Mouse (Mus musculus): ENCODE measurements around the gene Setd1a.
A peak's percentile ranks its signal among the peaks of the same experiment; 100 is the strongest.
"Not testable (repeated sequence)": the region's sequence is repeated elsewhere in the genome, so short reads cannot be mapped to it uniquely, and the experiment has no call there.

The Setd1a gene

GRCm38 (mm10) chr7:127765756-127766155 lies 10.7 kb upstream of the Setd1a start:
- DNase-seq (ENCODE audit: extremely low read depth, insufficient read length, low spot score) = no peak

GRCm38 (mm10) chr7:127766851-127767609 lies 9.4 kb upstream of the Setd1a start:
- DNase-seq (ENCODE audit: extremely low read depth, insufficient read length, low spot score) = no peak

DNA sequence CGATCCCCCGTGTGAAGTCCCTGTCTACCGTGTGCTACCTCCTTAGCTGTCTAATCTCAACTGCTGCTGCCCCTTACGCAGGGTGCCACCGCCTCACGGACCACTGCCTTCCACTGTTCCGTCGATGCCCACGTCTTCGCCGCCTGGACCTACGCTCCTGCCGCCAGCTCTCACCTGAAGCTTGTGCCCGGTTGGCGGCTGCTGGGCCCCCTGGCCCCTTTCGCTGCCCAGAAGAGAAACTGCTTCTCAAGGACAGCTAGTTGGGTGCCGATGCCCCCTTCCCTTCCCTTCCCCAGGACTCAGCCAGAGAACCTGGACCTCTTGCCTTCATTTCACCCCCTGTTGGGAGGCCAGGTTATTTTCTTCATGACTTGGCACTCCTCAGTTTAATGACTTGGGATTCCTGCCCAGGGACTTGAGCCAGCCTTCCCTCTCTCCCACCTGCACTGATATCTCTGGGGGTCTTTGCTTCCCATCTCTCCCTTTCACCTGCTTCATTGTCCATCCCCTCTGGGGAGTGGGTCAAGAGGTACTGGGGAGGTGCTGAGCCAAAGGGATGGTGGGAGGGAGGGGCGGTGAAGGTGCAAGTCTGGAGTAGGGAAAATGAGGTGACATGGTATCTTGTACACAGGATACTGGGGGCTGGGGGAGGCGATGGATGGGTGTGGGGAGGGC lies 8.7 kb upstream of the Setd1a start:
- DNase-seq (ENCODE audit: extremely low read depth, insufficient read length, low spot score) = no peak

- DNase-seq (ENCODE audit: extremely low read depth, insufficient read length, low spot score) = no peak
Measured at GRCm38 (mm10) chr7:127768346-127768996, 8.0 kb upstream of the Setd1a start.

- DNase-seq (ENCODE audit: extremely low read depth, insufficient read length, low spot score) = peak; percentile 80
Measured at GRCm38 (mm10) chr7:127768997-127769593, 7.4 kb upstream of the Setd1a start.

DNA sequence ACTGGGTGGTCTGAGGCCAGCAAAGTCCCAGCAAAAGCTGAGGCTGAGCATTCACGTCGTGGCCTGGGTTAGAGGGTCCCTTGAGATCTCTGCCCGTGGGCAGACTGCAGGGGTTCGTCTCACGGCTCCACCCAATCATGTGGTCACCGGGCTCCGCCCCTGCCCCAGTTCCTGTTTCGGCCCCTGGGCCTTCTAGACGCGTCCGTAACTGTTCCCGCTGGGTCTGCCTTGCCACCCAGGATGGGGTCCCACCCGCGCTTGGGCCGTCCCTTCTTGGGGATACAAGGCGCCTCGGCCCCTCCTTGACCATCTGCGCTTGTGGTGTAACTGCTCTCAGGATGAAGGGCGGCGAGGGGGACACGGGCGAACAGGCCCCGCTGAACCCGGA lies 6.8 kb upstream of the Setd1a start, which contains the start of gene Orai3:
Gene Orai3, plus strand, starts transcription at position 165 of the 388 bp plus-strand sequence.
- DNase-seq (ENCODE audit: extremely low read depth, insufficient read length, low spot score) = peak; percentile 83

DNA sequence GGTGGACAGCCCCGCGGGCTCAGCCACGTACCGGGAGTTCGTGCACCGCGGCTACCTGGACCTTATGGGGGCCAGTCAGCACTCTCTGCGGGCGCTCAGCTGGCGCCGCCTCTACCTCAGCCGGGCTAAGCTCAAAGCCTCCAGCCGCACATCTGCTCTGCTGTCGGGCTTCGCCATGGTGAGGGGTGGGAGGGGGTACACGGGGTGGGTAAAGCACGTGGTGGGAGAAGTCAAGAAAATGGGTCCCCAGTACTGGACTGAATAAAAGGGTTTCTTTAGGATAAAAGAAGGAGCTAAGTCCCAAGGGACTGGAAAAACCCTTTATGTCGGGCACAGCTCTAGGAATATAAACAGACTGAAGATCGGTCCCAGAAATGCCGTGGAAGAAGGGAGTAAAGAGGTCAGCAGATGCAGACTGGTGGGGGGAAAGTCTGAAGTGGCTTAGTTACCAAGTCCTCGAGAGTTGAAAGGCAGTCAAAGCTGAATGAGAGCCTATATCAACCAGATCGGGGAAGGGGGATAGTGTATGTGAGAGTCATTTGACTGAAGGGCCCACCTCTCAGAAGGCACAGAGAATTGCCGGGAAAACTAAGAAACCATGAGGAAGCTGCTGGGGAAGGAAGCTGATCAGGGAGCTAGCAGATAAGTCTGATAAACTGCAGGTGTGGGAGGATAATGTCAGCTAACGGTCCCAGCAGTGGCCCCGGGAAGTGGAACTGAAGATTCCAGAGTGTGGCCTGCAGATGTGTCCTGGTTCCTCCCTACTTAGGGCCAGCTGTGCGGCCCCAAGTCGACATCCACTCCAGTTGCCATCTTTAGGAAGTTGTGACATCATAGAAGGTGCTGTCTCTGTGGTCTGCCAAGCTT lies 6.2 kb upstream of the Setd1a start:
- no peak for DNase-seq (ENCODE audit: extremely low read depth, insufficient read length, low spot score)

GRCm38 (mm10) chr7:127771262-127771661 lies 5.2 kb upstream of the Setd1a start:
- DNase-seq (ENCODE audit: extremely low read depth, insufficient read length, low spot score) = no peak

GRCm38 (mm10) chr7:127772080-127772479 lies 4.4 kb upstream of the Setd1a start:
- DNase-seq (ENCODE audit: extremely low read depth, insufficient read length, low spot score) = no peak

GRCm38 (mm10) chr7:127772557-127772956 lies 3.9 kb upstream of the Setd1a start:
- no peak for DNase-seq (ENCODE audit: extremely low read depth, insufficient read length, low spot score)

DNA sequence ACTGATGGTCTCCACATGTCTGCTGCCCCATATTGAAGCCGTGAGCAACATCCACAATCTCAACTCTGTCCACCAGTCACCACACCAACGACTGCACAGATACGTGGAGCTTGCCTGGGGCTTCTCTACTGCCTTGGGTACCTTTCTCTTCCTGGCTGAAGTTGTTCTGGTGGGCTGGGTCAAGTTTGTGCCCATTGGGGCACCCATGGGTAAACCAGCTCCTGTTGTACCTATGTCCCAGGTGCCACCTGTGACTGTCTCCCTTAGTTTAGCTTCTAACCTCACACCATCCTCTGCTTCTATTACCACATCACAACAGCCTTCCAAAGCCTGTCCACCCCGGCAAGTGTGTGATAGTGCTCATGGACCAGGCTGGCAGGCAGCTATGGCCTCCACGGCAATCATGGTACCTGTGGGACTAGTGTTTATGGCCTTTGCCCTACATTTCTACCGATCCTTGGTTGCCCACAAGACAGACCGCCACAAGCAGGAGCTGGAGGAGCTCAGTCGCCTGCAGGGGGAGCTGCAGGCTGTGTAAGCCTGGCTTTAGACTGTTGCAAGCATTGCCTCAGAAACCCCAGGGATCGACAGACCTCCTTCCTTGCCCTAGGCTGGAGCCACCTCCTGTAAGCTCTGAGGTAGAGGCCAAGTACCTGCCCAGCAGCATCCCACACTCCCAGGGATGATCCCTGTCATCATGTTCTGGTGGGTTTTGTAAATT lies 2.6 kb upstream of the Setd1a start:
- DNase-seq (ENCODE audit: extremely low read depth, insufficient read length, low spot score) = peak; percentile 48

DNA sequence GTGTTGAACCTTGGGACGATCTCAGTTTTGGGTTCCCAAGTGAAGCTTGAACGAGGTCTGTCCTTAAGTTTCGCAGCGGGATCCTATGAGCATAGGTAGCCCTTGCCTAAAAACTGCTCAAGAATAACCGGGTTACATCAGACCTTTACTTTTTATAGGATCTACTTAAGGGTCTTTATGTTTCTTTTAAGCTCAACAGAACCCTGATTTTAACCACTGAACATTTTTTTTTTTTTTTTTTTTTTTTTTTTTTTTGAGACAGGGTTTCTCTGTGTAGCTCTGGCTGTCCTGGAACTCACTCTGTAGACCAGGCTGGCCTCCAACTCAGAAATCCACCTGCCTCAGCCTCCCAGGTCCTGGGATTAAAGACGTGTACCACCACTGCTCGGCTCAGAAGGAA lies 633 bp upstream of the Setd1a start:
- not testable (repeated sequence) for DNase-seq (ENCODE audit: extremely low read depth, insufficient read length, low spot score)

GRCm38 (mm10) chr7:127776878-127777473 lies 506 bp downstream of the Setd1a start:
- peak; percentile 93 for DNase-seq (ENCODE audit: extremely low read depth, insufficient read length, low spot score)

DNA sequence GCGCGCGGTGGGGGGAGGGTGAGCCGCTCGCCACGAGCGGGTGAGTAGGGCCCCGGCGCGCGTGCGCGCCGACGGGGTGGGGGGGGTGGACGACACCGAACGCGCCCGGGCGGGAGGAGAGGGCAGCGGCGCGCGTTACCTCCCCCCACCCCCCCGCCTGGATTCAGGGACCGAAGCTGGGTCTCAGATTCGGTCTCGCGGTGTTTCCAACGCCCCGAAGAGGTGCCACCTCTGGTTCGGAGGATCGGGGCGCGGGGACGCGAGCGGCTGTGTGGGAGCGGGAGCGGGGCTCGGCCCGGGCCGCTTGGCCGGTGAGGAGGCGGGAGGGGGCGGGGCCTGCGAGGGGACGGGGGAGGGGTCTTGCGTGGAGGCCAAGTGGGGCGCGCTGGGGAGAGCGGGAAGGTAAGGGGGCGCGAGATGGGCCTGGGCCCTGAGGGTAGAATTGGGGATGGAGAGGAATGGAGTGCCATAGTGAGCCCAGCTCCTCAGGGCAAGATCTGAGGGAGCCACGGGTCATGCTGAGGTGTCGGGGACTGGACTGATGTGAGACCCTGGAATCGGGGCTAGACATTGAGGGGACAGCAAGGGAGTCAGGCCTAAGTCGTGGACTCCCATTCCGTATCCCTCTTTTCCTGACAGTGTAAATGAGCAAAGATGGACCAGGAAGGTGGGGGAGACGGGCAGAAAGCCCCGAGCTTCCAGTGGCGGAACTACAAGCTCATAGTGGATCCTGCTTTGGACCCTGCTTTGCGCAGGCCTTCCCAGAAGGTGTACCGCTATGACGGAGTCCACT lies 1.2 kb downstream of the Setd1a start:
- DNase-seq (ENCODE audit: extremely low read depth, insufficient read length, low spot score) = peak; percentile 65

DNA sequence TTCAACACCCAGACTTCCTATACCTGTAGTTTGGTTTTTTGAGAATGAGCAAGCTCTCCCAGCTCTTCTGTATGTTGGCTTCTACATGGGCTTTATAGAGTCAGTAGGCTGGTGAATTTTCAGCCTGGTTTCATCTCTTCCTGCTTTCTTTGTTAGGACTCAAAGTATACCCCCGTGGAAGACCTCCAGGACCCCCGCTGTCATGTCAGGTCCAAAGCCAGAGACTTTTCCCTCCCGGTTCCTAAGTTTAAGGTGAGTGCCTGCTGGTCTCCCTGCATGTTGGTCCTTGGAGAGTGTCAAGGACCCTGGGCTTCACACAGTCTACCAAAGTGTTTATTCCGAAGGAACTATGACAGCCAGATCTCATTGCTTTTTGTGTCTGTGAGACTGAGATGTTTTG lies 1.9 kb downstream of the Setd1a start:
- no peak for DNase-seq (ENCODE audit: extremely low read depth, insufficient read length, low spot score)

GRCm38 (mm10) chr7:127785308-127785707 lies 8.8 kb downstream of the Setd1a start, which contains the start of gene Gm49388:
TSS of gene Gm49388 (plus strand) at chr7:127785608.
- DNase-seq (ENCODE audit: extremely low read depth, insufficient read length, low spot score) = no peak

- DNase-seq (ENCODE audit: extremely low read depth, insufficient read length, low spot score) = no peak
Measured at GRCm38 (mm10) chr7:127797076-127797845, 20.8 kb downstream of the Setd1a start.

GRCm38 (mm10) chr7:127798591-127798990 lies 22.1 kb downstream of the Setd1a start:
- no peak for DNase-seq (ENCODE audit: extremely low read depth, insufficient read length, low spot score)

Data from 3134 (cell line).